Mouse (Mus musculus): ENCODE measurements around the gene Plcb4.

Gene Plcb4

GRCm38 (mm10) chr2:136002118-136002517, 343.3 kb downstream of the Plcb4 start:
- DNase-seq (ENCODE audit: low spot score in 2 of 2) = no peak

GRCm38 (mm10) chr2:136003836-136004235, 345.0 kb downstream of the Plcb4 start:
- DNase-seq (ENCODE audit: low spot score in 2 of 2) = no peak

- peak in 1 of 2 experiments; percentile 56 for DNase-seq (ENCODE audit: low spot score in 2 of 2)
Measured at GRCm38 (mm10) chr2:136006280-136006679, 347.5 kb downstream of the Plcb4 start.

GRCm38 (mm10) chr2:136012759-136013158, 353.9 kb downstream of the Plcb4 start:
- DNase-seq (ENCODE audit: low spot score in 2 of 2) = peak in 1 of 2 experiments; percentile 46

GRCm38 (mm10) chr2:136048464-136048863, 389.7 kb downstream of the Plcb4 start:
- no peak for DNase-seq (ENCODE audit: low spot score in 2 of 2)

GRCm38 (mm10) chr2:136050793-136051615, 392.2 kb downstream of the Plcb4 start:
- no peak for DNase-seq (ENCODE audit: low spot score in 2 of 2)

- no peak for DNase-seq (ENCODE audit: low spot score in 2 of 2)
Measured at GRCm38 (mm10) chr2:136051688-136052289, 393.0 kb downstream of the Plcb4 start, which contains the start of gene Lamp5. Lamp5 (plus strand) TSS chr2:136052239.

- peak; percentile 40 to 47 for DNase-seq (ENCODE audit: low spot score in 2 of 2)
Measured at GRCm38 (mm10) chr2:136057861-136058331, 399.1 kb downstream of the Plcb4 start.

- no peak for DNase-seq (ENCODE audit: low spot score in 2 of 2)
Measured at GRCm38 (mm10) chr2:136058398-136058797, 399.6 kb downstream of the Plcb4 start.

- no peak for DNase-seq (ENCODE audit: low spot score in 2 of 2)
Measured at GRCm38 (mm10) chr2:136059029-136059669, 400.3 kb downstream of the Plcb4 start.
